Mouse (Mus musculus) right cerebral cortex, postnatal 25 days (tissue): Measurements from ENCODE around the gene Ccl9.
"Not testable (repeated sequence)": the region's sequence is repeated elsewhere in the genome, so short reads cannot be mapped to it uniquely, and the experiment has no call there.

ENCODE experiments used
- DNase-seq: peaks from one replicate; pipeline ENCODE4 v3.0.0; 2022

Ccl9 gene

DNA sequence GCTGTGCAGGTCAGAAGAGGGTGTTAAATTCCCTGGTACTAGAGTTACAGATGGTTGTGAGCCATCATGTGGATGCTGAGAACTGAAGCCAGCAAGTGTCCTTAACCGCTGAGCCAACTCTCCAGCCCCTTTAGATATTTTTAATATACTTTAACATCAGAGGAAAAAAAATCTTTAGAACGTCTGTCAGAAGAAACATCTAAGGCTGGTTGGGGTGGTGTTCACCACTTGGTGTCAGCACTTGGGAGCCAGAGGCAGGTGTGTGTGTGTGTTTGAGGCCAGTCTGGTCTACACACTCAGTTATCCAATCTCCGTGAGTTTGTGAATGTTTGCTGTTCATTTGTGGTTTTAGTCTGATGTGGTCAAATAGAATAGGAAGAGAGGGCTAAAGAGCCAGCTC lies 563 bp upstream of the Ccl9 start:
- no peak for DNase-seq

- no peak for DNase-seq
Observed at GRCm38 (mm10) chr11:83576927-83577555, 1.4 kb downstream of the Ccl9 start.

DNA sequence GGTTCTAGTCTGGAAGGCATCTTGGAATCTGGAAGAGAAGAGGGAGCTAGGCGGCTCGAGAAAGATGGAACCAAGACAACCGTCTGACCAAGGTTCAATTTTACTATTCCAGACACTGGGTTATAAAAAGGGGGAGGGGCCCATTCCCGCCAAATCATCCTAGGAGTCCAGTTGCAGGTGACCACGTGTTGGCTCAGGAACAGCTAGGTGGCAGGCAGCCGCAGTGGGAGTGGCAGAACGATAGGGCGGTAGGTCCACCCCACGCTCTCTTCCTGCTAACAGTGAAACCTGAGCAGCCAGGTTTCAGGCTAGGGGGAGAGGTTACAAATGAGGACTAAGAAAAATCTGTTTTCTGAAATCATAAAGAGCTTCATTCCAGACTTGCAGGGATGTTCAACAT lies 5.6 kb downstream of the Ccl9 start:
- DNase-seq = no peak

DNA sequence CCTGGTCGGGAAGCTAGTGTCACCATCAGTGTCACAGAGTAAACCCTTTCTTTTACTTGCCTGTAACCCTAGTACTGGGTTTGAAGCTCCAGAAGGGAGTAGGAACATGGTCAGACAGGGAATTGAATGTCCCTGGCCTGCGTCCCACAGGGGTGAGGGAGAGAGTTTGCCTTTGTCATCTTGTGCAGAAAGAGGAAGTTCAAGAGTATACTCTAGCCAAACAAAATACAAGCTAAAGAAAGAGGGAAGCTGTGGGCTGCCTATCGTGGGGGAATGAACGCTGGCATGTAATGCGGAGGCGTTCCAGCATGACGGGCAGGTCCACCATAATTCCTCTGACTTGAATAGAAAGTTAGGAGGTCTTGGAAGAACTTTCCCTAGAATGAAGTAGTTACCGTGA lies 6.2 kb downstream of the Ccl9 start:
- DNase-seq = no peak

GRCm38 (mm10) chr11:83570189-83570588 lies 8.2 kb downstream of the Ccl9 start:
- no peak for DNase-seq

GRCm38 (mm10) chr11:83569249-83569648 lies 9.2 kb downstream of the Ccl9 start:
- no peak for DNase-seq

DNA sequence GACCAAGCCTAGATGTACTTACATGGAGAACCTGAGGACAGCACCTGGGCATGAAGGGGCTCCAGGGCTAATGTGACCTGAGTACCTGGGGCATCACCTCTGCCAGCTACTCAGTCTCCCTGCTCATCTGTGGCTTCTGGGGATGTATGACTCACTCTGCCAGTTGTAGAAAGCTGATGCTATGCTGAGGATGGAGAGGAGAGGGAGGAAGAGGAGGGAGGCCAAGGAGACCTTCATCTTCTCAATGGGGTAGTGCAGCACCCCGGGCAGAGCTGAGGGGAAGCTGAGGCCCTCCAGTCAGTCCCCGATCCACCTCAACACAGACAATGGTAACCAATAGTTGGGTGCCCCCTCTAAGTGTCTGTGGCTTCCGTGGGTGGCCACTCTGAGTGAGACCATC lies 9.7 kb downstream of the Ccl9 start:
- DNase-seq = no peak

- DNase-seq = no peak
Observed at GRCm38 (mm10) chr11:83568061-83568460, 10.4 kb downstream of the Ccl9 start.

DNA sequence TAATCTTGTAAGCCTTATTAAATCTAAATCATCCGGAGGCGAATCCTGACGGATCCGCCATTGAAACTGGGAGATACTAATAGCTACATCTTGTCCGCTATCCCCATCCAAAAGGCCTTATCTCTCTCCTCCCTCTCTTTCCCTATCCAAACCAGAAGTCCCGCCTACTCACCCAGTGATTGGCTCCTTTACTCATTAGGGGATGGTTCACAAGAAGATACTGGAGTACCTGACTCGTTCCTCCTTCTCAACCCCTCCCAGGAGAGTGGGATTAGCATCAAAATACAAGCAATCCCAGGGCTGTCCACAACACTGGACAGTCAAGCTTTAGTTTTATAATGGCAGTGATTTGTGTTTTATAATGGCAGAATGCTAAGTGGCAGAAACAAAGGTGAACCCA lies 11.1 kb downstream of the Ccl9 start:
- no peak for DNase-seq

DNA sequence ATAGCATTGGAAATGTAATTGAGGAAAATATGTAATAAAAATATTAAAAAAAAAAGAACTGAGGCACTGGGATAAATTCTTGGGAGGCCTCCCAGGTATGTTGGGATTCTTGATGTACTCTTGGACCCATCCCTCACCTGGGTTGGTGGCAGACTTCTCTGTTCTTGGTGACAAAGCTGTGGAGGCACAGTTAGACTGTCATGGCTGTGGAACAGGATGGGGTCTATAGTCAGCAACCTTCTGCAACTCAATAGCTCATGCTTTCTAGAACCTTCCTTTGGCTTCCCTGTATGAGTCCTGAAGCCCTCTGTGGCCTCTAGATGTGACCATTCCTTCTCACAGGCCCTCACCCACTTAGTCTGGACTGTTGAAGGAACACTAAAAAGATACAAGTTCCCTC lies 11.8 kb downstream of the Ccl9 start:
- DNase-seq = no peak

- no peak for DNase-seq
Observed at GRCm38 (mm10) chr11:83563754-83564153, 14.7 kb downstream of the Ccl9 start.

GRCm38 (mm10) chr11:83562311-83562887 lies 16.0 kb downstream of the Ccl9 start:
- DNase-seq = no peak

DNA sequence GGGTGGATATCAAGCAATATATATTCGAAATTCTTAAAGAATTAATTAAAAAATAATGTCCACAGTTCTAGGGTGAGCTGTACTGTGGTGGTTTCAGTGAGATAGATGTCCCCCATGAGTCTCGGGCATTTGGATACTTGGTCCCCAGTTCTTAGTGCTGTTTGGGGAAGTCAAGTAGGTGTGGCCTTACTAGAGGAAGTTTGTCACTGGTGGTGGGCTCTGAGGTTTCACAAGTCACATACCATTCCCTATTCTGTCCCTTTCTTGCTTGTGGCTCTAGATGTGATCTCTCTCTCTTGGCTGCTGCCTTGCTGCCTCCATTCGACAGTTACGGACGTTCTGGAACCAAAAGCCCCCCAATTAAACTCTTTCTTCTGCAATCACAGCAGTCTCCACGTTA lies 18.0 kb downstream of the Ccl9 start:
- no peak for DNase-seq

- DNase-seq = no peak
Observed at GRCm38 (mm10) chr11:83557074-83557473, 21.4 kb downstream of the Ccl9 start.

GRCm38 (mm10) chr11:83556085-83556781 lies 22.2 kb downstream of the Ccl9 start:
- DNase-seq = peak; percentile 5

GRCm38 (mm10) chr11:83551668-83552067 lies 26.8 kb downstream of the Ccl9 start:
- no peak for DNase-seq

DNA sequence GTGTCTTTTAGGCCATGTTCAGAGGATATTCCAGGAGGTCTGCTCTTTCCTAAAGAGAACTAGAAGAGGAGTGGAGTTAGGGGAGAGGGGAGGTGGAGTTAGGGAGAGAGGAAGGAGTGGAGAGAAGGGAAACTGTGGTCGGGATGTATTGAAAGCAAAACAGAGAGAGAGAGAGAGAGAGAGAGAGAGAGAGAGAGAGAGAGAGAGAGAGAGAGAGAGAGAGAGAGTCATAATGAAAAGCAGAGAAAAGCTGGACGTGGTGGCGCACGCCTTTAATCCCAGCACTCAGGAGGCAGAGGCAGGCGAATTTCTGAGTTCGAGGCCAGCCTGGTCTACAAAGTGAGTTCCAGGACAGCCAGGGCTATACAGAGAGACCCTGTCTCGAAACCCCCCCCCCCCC lies 27.4 kb downstream of the Ccl9 start:
- not testable (repeated sequence) for DNase-seq

DNA sequence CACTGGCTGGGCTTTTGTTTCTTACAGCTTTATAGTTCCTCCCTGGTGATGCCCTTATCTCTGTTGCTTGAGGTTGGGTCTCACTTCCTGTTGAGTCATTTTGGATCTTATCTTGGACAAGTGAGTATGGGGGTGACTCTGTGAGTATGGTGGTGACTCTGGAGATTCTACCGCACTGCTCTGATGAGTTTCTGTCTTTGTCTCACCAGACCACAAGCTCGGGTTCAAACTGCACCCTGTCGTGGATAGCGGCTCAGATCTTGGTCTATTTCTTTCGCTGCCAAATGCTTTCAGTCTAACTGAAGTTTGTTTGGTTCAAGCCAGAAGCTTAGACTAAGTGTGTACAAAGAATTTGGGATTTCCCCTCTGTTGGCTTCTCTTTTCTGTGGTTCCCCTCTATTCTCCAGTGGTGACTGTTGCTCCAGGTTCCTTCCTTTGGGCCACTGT lies 28.2 kb downstream of the Ccl9 start:
- no peak for DNase-seq

DNA sequence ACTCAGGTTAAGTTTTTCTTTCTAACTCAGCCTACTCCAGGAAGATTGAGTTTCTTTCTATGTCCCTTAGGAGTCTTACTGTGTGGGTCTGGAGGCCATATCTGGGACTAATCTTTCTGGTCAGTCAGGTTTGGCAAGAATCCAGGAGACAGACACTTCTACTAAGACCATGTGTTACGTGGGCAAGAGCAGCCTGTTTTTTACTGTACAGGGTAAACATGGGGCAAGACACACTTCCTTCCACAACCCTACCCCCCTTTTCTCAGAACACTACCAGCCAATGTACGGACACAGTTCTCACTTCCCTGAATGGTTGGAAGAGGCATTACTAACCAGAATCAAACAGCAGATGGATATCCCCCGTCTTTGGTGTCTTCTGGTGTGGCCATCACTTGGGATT lies 34.2 kb downstream of the Ccl9 start:
- DNase-seq = no peak

GRCm38 (mm10) chr11:83541415-83541814 lies 37.0 kb downstream of the Ccl9 start:
- DNase-seq = no peak

DNA sequence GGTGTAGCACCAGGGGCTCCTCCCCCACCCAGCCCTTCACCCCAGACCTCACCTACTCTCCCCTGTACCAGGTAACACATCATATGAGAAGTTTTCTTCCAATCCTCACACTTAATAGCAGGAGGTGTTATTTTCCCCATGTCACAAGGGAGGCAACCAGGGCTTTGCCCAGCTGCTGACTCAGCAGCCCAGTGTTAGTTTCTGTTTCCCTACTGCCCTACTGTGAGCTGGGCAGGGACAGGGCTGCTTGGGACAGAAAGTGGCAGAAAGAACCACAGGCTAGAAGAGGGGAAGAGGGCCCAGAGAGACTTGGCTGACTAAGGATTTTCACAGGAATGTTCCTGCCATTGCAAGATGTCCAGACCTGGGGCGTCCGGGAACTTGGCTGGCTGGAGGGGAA lies 37.5 kb downstream of the Ccl9 start:
- no peak for DNase-seq

GRCm38 (mm10) chr11:83538705-83539314 lies 39.6 kb downstream of the Ccl9 start:
- DNase-seq = no peak

GRCm38 (mm10) chr11:83536831-83537230 lies 41.6 kb downstream of the Ccl9 start:
- DNase-seq = no peak
